Mouse (Mus musculus) stomach, embryonic 14.5 days (tissue): ENCODE results near the gene Gm19402. TPM values are rescaled to one million over a fixed set of nuclear protein-coding genes. Genes with fewer than 3 reads are reported as not detected.
A peak's percentile ranks its signal among the peaks of the same experiment; 100 is the strongest.

Source experiments
- ATAC-seq: fragments of 200-750 bp; cut with Nextera tagmentation; 2 replicates; pipeline ENCODE4 v1.8.0; 2017; ENCODE audit warnings: low read depth, moderate TSS enrichment; ENCODE audit not compliant: insufficient number of reproducible peaks, insufficient read depth, low FRiP score
- H3K27ac ChIP-seq: fragments of 300-500 bp; sonication (generic); 2 replicates; pipeline ENCODE4 v1.5.1; 2014; ENCODE audit warnings: mild to moderate bottlenecking, low read length, moderate library complexity, mixed read lengths
- H3K27me3 ChIP-seq: fragments of 300-500 bp; sonication (generic); 2 replicates; pipeline ENCODE4 v1.6.1; 2014; ENCODE audit warnings: low read length, control low read depth, mixed read lengths; ENCODE audit not compliant: control insufficient read depth, insufficient read depth
- H3K36me3 ChIP-seq: fragments of 300-500 bp; sonication (generic); 2 replicates; pipeline ENCODE4 v1.6.1; 2014; ENCODE audit warnings: mild to moderate bottlenecking, control low read depth, low read length, moderate library complexity, mixed read lengths; ENCODE audit not compliant: control insufficient read depth, insufficient read depth
- H3K4me1 ChIP-seq: fragments of 300-500 bp; sonication (generic); 2 replicates; pipeline ENCODE4 v1.6.1; 2014; ENCODE audit warnings: low read length, control low read depth, mixed read lengths; ENCODE audit not compliant: control insufficient read depth, insufficient read depth
- H3K4me2 ChIP-seq: fragments of 300-500 bp; sonication (generic); replicated peaks from 2 replicates; pipeline ENCODE4 v1.6.1; 2014; ENCODE audit warnings: low read depth, low read length, control low read depth
- H3K4me3 ChIP-seq: fragments of 300-500 bp; sonication (generic); 2 replicates; pipeline ENCODE4 v1.5.1; 2014; ENCODE audit warnings: low read depth, low read length, control low read depth
- H3K9ac ChIP-seq: fragments of 300-500 bp; sonication (generic); replicated peaks from 2 replicates; pipeline ENCODE4 v1.6.1; 2014; ENCODE audit warnings: low read depth, mild to moderate bottlenecking, control low read depth, low read length, moderate library complexity, mixed read lengths
- H3K9me3 ChIP-seq: fragments of 300-500 bp; sonication (generic); 2 replicates; pipeline ENCODE4 v1.6.1; 2016; ENCODE audit warnings: low read depth, low read length, control low read depth; ENCODE audit not compliant: control insufficient read depth
- WGBS: fragments of 180-500 bp; shearing (Covaris S2); extraction: QIAGEN DNeasy Blood & Tissue Kit; methylation state at CpG from one replicate; pipeline ENCODE4 v1.1.7; 2014; 5-methylcytosine and 5-hydroxymethylcytosine counted together
- microRNA counts: library from miRNA; unstranded; fragments of <30 nt; microRNA quantifications from one replicate; lab custom pipeline; 2016
- microRNA-seq: library from miRNA; unstranded; fragments of <30 nt; microRNA quantifications from one replicate; pipeline ENCODE4, GENCODE M21; 2016
- polyA plus RNA-seq: library from polyadenylated mRNA; unstranded; fragments of >200 nt; fragmentation: Nextera tagmentation; extraction: Ambion mirVana; gene quantifications from 2 replicates; pipeline ENCODE4 v1.2.1, GENCODE M21; 2014

Gene Gm19402
- polyA plus RNA-seq, 1 experiment from 2014 or later: not detected

- 0 out of 2 replicates have a peak, but pooled peaks have one; percentile 49 for ATAC-seq
- 47% methylated on average over 15 of the region's 15 CpGs for WGBS
These were observed 32.1 kb downstream of the Gm19402 start for GRCm38 (mm10) chr10:77658286-77658994.

GRCm38 (mm10) chr10:77652046-77652445 lies 38.5 kb downstream of the Gm19402 start:
- no peak overlapping the region for H3K4me3 ChIP-seq
- H3K27me3 ChIP-seq: no peaks in the 10 kb centered on the region
- no peak overlapping the region for H3K9ac ChIP-seq
- H3K9me3 ChIP-seq: no peaks in the 10 kb centered on the region
- no peak for ATAC-seq
- no peak overlapping the region for H3K27ac ChIP-seq
- H3K4me1 ChIP-seq: no peaks in the 10 kb centered on the region
- H3K4me2 ChIP-seq: no peak overlapping the region
- 88% methylated on average over 9 of the region's 9 CpGs for WGBS
- H3K36me3 ChIP-seq: no peaks in the 10 kb centered on the region; the same call in 1 of the 2 replicates

More at GRCm38 (mm10) chr10:77658286-77658994, 32.1 kb downstream of the Gm19402 start:
- H3K4me3 ChIP-seq: no peak overlapping the region
- no peaks in the 10 kb centered on the region for H3K9me3 ChIP-seq
- no peaks in the 10 kb centered on the region for H3K27me3 ChIP-seq
- no peak overlapping the region for H3K27ac ChIP-seq
- H3K4me1 ChIP-seq: no peaks in the 10 kb centered on the region
- H3K4me2 ChIP-seq: no peak overlapping the region
- no peaks in the 10 kb centered on the region for H3K36me3 ChIP-seq
- H3K9ac ChIP-seq: no peak overlapping the region

GRCm38 (mm10) chr10:77647901-77648300 lies 42.7 kb downstream of the Gm19402 start:
- WGBS: 82% methylated on average over 8 of the region's 8 CpGs
- Histone ChIP-seq H3K4me2 (no peak overlapping the region), H3K27ac (no peak overlapping the region), H3K27me3 (no peaks in the 10 kb centered on the region), H3K4me3 (no peak overlapping the region), H3K36me3 (peaks cover 31% of the 10 kb centered on the region), H3K4me1 (no peaks in the 10 kb centered on the region), H3K9ac (no peak overlapping the region), H3K9me3 (no peaks in the 10 kb centered on the region)
- no peak for ATAC-seq

DNA sequence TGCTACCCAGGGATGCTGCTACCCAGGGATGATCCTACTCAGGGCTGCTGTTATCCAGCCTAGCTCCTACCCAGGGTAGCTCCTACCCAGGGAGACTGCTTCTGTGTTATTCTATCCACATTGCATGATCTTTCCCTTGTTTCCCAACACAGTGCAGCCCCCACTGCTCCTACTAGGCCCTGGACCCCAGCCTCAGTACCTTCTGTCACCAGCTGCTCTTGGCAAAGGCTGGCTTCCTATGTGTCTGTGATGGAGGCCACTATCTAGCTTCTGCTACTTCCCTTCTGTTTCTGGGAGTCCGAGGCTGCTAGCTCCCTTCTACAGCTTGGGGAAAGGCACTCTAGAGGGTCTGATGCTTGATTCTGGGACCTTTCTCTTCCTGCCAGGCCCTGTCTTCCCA lies 43.1 kb downstream of the Gm19402 start:
- H3K4me2 ChIP-seq: no peak overlapping the region
- H3K4me1 ChIP-seq: no peaks in the 10 kb centered on the region
- H3K27me3 ChIP-seq: no peaks in the 10 kb centered on the region
- 71% methylated on average over 1 of the region's 1 CpGs for WGBS
- H3K4me3 ChIP-seq: no peak overlapping the region
- H3K9ac ChIP-seq: no peak overlapping the region
- ATAC-seq: no peak
- H3K9me3 ChIP-seq: no peaks in the 10 kb centered on the region
- peaks cover 32% of the 10 kb centered on the region for H3K36me3 ChIP-seq
- H3K27ac ChIP-seq: no peak overlapping the region

GRCm38 (mm10) chr10:77645571-77645970 lies 45.0 kb downstream of the Gm19402 start:
- Histone ChIP-seq H3K9me3 (no peaks in the 10 kb centered on the region), H3K4me2 (no peak overlapping the region), H3K4me3 (no peak overlapping the region), H3K9ac (no peak overlapping the region), H3K36me3 (peaks cover 49% of the 10 kb centered on the region), H3K4me1 (no peaks in the 10 kb centered on the region), H3K27me3 (no peaks in the 10 kb centered on the region), H3K27ac (no peak overlapping the region)
- 93% methylated on average over 5 of the region's 5 CpGs for WGBS
- no peak for ATAC-seq

- no peak for ATAC-seq
- H3K4me3 ChIP-seq: no peak overlapping the region
- peaks cover 53% of the 10 kb centered on the region for H3K36me3 ChIP-seq
- WGBS: 85% methylated on average over 7 of the region's 7 CpGs
- H3K4me1 ChIP-seq: no peaks in the 10 kb centered on the region
- H3K27me3 ChIP-seq: no peaks in the 10 kb centered on the region
- no peak overlapping the region for H3K4me2 ChIP-seq
- no peaks in the 10 kb centered on the region for H3K9me3 ChIP-seq
- no peak overlapping the region for H3K9ac ChIP-seq
- no peak overlapping the region for H3K27ac ChIP-seq
These were observed 47.4 kb downstream of the Gm19402 start for GRCm38 (mm10) chr10:77643160-77643559.

MicroRNAs within 50 kb of the gene (microRNA counts, 519-probe panel; counts per million panel counts)
- not detected for microRNA mmu-miR-1930 (lab: Ali Mortazavi, UCI)

Small RNA genes lying within 50 kb of the gene (microRNA-seq; reads per million reads assigned to microRNA genes)
- 16.1 reads per million, percentile 25 among the genes with 10 or more reads in this experiment for gene Mir1930

Other genes starting within 250 kb of the Gm19402 start
- gene Fam207a, start 175.0 kb downstream of the Gm19402 start, polyA plus RNA-seq: 31.0 and 34.2 TPM in 2 replicates
- gene Itgb2, start 160.5 kb downstream of the Gm19402 start, polyA plus RNA-seq: 2.7 and 3.1 TPM in 2 replicates
- gene Pttg1ip, start 109.0 kb downstream of the Gm19402 start, polyA plus RNA-seq: 198 and 200 TPM in 2 replicates
- 324 and 346 TPM in 2 replicates for gene Sumo3, start 84.7 kb downstream of the Gm19402 start, polyA plus RNA-seq
- gene Gm49325, start 84.6 kb downstream of the Gm19402 start, polyA plus RNA-seq: 6.5 TPM in 1 of 2 replicates, not detected in the other
- 41.5 and 44.3 TPM in 2 replicates for gene Ube2g2, start 68.5 kb downstream of the Gm19402 start, polyA plus RNA-seq
- gene Tspear, start 4.2 kb downstream of the Gm19402 start, polyA plus RNA-seq: 0.71 and 1.2 TPM in 2 replicates
- not detected in 2 replicates for gene Gm9508, start 6.5 kb upstream of the Gm19402 start, polyA plus RNA-seq
- gene Gm10272, start 15.9 kb upstream of the Gm19402 start, polyA plus RNA-seq: not detected in 2 replicates
- gene Gm10024, start 20.7 kb upstream of the Gm19402 start, polyA plus RNA-seq: not detected in 2 replicates
- not detected in 2 replicates for gene Gm10142, start 25.1 kb upstream of the Gm19402 start, polyA plus RNA-seq
- gene Krtap12-1, start 29.8 kb upstream of the Gm19402 start, polyA plus RNA-seq: not detected in 2 replicates
- not detected in 2 replicates for gene Gm10100, start 35.7 kb upstream of the Gm19402 start, polyA plus RNA-seq
- not detected in 2 replicates for gene Gm18596, start 51.9 kb upstream of the Gm19402 start, polyA plus RNA-seq
- not detected in 2 replicates for gene Gm9736, start 60.6 kb upstream of the Gm19402 start, polyA plus RNA-seq
- not detected in 2 replicates for gene Gm3233, start 68.9 kb upstream of the Gm19402 start, polyA plus RNA-seq
- not detected in 2 replicates for gene Gm3238, start 80.6 kb upstream of the Gm19402 start, polyA plus RNA-seq
- not detected in 2 replicates for gene Gm7138, start 86.2 kb upstream of the Gm19402 start, polyA plus RNA-seq
- not detected in 2 replicates for gene Gm3250, start 91.8 kb upstream of the Gm19402 start, polyA plus RNA-seq
- not detected in 2 replicates for gene Gm7137, start 97.4 kb upstream of the Gm19402 start, polyA plus RNA-seq
- gene Gm9639, start 104.3 kb upstream of the Gm19402 start, polyA plus RNA-seq: not detected in 2 replicates
- gene Gm19668, start 108.4 kb upstream of the Gm19402 start, polyA plus RNA-seq: not detected in 2 replicates
- not detected in 2 replicates for gene Gm9507, start 121.1 kb upstream of the Gm19402 start, polyA plus RNA-seq
- not detected in 2 replicates for gene Gm2696, start 123.9 kb upstream of the Gm19402 start, polyA plus RNA-seq
- not detected in 2 replicates for gene Krtap10-4, start 136.3 kb upstream of the Gm19402 start, polyA plus RNA-seq
- not detected in 2 replicates for gene Krtap10-10, start 145.2 kb upstream of the Gm19402 start, polyA plus RNA-seq
- not detected in 2 replicates for gene Gm36176, start 156.0 kb upstream of the Gm19402 start, polyA plus RNA-seq
- not detected in 2 replicates for gene Gm10318, start 162.1 kb upstream of the Gm19402 start, polyA plus RNA-seq
- not detected in 2 replicates for gene Gm3285, start 171.2 kb upstream of the Gm19402 start, polyA plus RNA-seq
- gene Lrrc3, start 211.8 kb upstream of the Gm19402 start, polyA plus RNA-seq: 5.4 and 6.7 TPM in 2 replicates